Mouse (Mus musculus) R1 (cell line): Measurements from ENCODE around the gene Ccdc124.

ENCODE experiments used
- DNase-seq: peaks from one replicate; pipeline ENCODE4 v3.0.0-alpha.2; 2018; ENCODE audit warnings: low read depth, low spot score

Ccdc124 gene

GRCm38 (mm10) chr8:70849333-70849990, 24.3 kb downstream of the Ccdc124 start:
- DNase-seq: no peak

GRCm38 (mm10) chr8:70846371-70847154, 27.2 kb downstream of the Ccdc124 start:
- DNase-seq: no peak

- DNase-seq: peak; percentile 83
Observed at GRCm38 (mm10) chr8:70845108-70845507, 28.6 kb downstream of the Ccdc124 start.

- DNase-seq: peak; percentile 86
Observed at GRCm38 (mm10) chr8:70844523-70844922, 29.2 kb downstream of the Ccdc124 start.

GRCm38 (mm10) chr8:70843941-70844340, 29.8 kb downstream of the Ccdc124 start:
- DNase-seq: no peak

GRCm38 (mm10) chr8:70843214-70843773, 30.4 kb downstream of the Ccdc124 start:
- DNase-seq: no peak

- no peak for DNase-seq
Observed at GRCm38 (mm10) chr8:70842484-70842883, 31.3 kb downstream of the Ccdc124 start.

GRCm38 (mm10) chr8:70841147-70842072, 32.3 kb downstream of the Ccdc124 start:
- peak; percentile 93 for DNase-seq

- DNase-seq: no peak
Observed at GRCm38 (mm10) chr8:70840590-70840989, 33.1 kb downstream of the Ccdc124 start.

- DNase-seq: peak; percentile 100
Observed at GRCm38 (mm10) chr8:70839408-70840351, 34.1 kb downstream of the Ccdc124 start, which contains the start of gene Arrdc2. Gene Arrdc2 (minus strand): TSS chr8:70839720.

GRCm38 (mm10) chr8:70838654-70839407, 34.9 kb downstream of the Ccdc124 start:
- DNase-seq: no peak

GRCm38 (mm10) chr8:70836666-70837065, 37.1 kb downstream of the Ccdc124 start:
- no peak for DNase-seq

GRCm38 (mm10) chr8:70834071-70834470, 39.7 kb downstream of the Ccdc124 start:
- no peak for DNase-seq

- DNase-seq: no peak
Observed at GRCm38 (mm10) chr8:70833520-70833919, 40.2 kb downstream of the Ccdc124 start.

GRCm38 (mm10) chr8:70833018-70833482, 40.7 kb downstream of the Ccdc124 start:
- DNase-seq: no peak

GRCm38 (mm10) chr8:70832371-70832770, 41.4 kb downstream of the Ccdc124 start:
- no peak for DNase-seq

- no peak for DNase-seq
Observed at GRCm38 (mm10) chr8:70831517-70831916, 42.2 kb downstream of the Ccdc124 start.

- no peak for DNase-seq
Observed at GRCm38 (mm10) chr8:70827796-70828195, 45.9 kb downstream of the Ccdc124 start.

GRCm38 (mm10) chr8:70827010-70827409, 46.7 kb downstream of the Ccdc124 start:
- DNase-seq: peak; percentile 80
